Mouse (Mus musculus) embryonic stem cell, embryonic (primary cell): ENCODE measurements around the gene Gak.

ENCODE experiments used
- CTCF ChIA-PET, 4 experiments: fragments of 300-600 bp in 2 of 4; fragments of 350-600 bp in 2 of 4; sonication (Branson Sonifier 250); formaldehyde crosslinking; loops; one replicate each; lab custom pipeline; 2022; ENCODE audit warnings: inconsistent platforms in 2 of 4; lab: Charles Lee
- POLR2A ChIA-PET, 4 experiments: fragments of 300-600 bp in 2 of 4; fragments of 350-600 bp in 2 of 4; sonication (Branson Sonifier 250); formaldehyde crosslinking; loops; one replicate each; lab custom pipeline; 2022; ENCODE audit warnings: antibody characterized with exemption in 4 of 4, inconsistent platforms in 1 of 4; lab: Charles Lee

Gak gene

GRCm38 (mm10) chr5:108629634-108630483 lies at the start of gene Gak, which contains the start of gene Tmem175:
Gak (minus strand) TSS chr5:108629755.
Tmem175 (plus strand) TSS chr5:108629770.
- ChIA-PET POLR2A (interaction anchor here (0.6 to 5.4 kb wide), 61 partner anchors 8 to 1844 kb away, joined by 3 to 27 read pairs (median 4); partner anchors contain the start of genes Idua (in 4 of the 4), Pcgf3 (in 3 of the 4), Atp5k (in 2 of the 4) and Dgkq (in 2 of the 4)), CTCF (interaction anchor here in 3 of 4 experiments (1.0 to 1.8 kb wide), 12 partner anchors 21 to 203 kb away, joined by 3 to 12 read pairs (median 4); no protein-coding TSS in a partner anchor)

DNA sequence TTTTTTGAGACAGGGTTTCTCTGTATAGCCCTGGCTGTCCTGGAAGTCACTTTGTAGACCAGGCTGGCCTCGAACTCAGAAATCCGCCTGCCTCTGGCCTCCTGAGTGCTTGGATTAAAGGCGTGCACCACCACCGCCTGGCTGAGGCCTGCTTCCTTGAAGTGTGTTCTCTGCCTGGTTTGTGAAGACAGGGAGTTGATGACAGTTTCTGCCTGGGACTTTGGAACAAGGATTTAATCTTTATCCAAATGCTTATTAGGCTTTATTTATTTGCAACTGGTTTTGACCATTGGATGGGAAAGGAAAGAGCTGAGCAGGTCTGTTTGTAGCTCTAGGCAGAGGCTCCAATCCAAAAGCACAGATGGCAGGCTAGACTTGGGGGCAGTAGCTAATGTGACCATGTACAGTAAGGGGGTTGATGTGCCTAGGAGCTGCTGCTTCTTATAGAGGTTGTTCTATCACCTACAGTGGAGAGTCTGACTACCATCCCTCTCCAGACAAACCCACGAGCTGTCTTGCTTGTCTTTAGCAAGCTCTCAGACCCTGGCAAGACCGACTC lies 48.8 kb upstream of the Gak start:
- ChIA-PET POLR2A (interaction anchor here (0.5 to 4.5 kb wide), 17 partner anchors 8 to 91 kb away, joined by 3 to 37 read pairs (median 7); partner anchors contain the start of genes Dgkq (in 3 of the 4), Idua (in 2 of the 4), Gak (in 1 of the 4) and Tmem175 (in 1 of the 4)), CTCF (interaction anchor here in 2 of 4 experiments (0.9 to 6.3 kb wide), 7 partner anchors 8 to 49 kb away, joined by 3 to 57 read pairs (median 9); partner anchors contain the start of genes Dgkq (in 2 of the 2), Fgfrl1 (in 1 of the 2) and Idua (in 1 of the 2))

DNA sequence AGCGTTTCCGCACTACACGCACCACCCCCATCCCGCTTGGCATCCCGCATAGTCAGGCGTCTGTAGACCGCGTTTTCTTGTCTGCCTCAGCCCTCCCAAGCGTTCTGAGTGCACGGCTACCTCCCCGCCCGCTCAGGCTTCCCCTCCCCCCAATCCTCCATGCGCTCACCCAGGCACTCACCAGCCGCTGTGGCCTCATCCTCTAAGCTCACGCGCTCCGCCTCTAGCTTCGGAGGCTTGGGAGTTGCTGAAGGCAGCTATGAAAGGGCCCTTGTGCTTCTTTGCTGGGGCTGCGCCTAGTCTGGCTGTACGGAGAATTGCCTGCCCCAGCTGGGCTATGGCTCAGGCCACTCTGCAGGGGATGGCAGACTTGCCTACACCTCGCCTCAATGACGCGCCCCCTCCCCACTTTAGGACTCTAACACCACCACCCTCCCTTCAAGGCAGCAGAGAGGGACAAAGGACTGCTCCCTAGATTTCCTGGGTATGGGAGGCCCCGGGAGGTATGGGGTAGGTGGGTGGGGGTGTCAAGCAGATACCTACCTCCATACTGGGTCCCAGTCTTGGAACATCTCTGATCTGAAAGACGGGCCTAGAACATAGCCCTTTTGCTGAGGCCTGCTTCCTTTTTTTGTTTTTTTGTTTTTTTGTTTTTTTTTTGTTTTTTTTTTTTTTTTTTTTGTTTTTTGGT lies 48.2 kb upstream of the Gak start:
- POLR2A ChIA-PET = interaction anchor here (0.5 to 4.5 kb wide), 23 partner anchors 8 to 813 kb away, joined by 3 to 37 read pairs (median 6); partner anchors contain the start of genes Dgkq (in 3 of the 4), Idua (in 3 of the 4), Gak (in 2 of the 4) and Tmem175 (in 2 of the 4)
- CTCF ChIA-PET = interaction anchor here in 3 of 4 experiments (0.6 to 6.3 kb wide), 12 partner anchors 7 to 1942 kb away, joined by 3 to 57 read pairs (median 6); partner anchors contain the start of genes Dgkq (in 2 of the 3), Idua (in 2 of the 3) and Fgfrl1 (in 1 of the 3)

GRCm38 (mm10) chr5:108676772-108677498 lies 47.4 kb upstream of the Gak start:
- CTCF ChIA-PET = interaction anchor here in 3 of 4 experiments (0.6 to 6.3 kb wide), 14 partner anchors 6 to 1942 kb away, joined by 3 to 57 read pairs (median 6); partner anchors contain the start of genes Dgkq (in 2 of the 3), Idua (in 2 of the 3) and Fgfrl1 (in 1 of the 3)

DNA sequence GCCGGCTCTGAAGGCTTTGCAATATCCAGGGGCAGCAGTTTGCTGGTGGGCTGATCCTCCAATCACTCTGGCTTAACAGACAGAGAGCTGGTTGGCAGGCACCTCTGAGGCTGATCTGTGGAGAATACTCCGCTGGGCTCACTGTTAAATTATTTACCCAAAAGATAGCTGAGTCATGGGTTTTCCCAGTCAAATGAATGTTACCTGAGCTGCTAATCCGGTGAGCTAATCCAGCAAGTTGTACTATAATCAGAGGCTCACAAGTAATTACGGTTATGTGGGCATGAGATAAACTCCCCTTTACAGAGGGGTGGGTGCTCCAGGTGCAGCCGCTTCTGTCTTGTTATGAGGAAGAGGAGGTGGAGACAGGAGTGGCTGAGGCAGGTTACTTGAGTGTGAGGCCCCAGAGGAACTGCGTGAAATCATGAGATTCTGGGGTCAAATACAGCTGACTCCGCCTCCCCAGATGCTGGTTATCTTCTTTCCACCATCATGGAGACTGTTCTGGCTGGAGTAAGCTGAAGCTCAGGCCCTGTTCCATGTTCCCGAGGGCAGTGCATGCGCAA lies 45.8 kb upstream of the Gak start, which contains the start of gene Slc26a1:
TSS of gene Slc26a1 (minus strand) at position 319 of the 566 bp plus-strand sequence.
- CTCF ChIA-PET = interaction anchor here in 2 of 4 experiments (0.6 to 1.2 kb wide), 3 partner anchors 17 to 247 kb away, joined by 3 read pairs; partner anchors contain the start of gene Fgfrl1 (in 1 of the 2)
- POLR2A ChIA-PET = interaction anchor here in 2 of 4 experiments (0.8 to 1.7 kb wide), 6 partner anchors 8 to 47 kb away, joined by 3 to 6 read pairs (median 4); partner anchors contain the start of genes Gak (in 2 of the 2) and Tmem175 (in 2 of the 2)

More at GRCm38 (mm10) chr5:108676772-108677498, 47.4 kb upstream of the Gak start:
- POLR2A ChIA-PET = interaction anchor here (0.5 to 4.5 kb wide), 24 partner anchors 8 to 813 kb away, joined by 3 to 37 read pairs (median 5); partner anchors contain the start of genes Dgkq (in 3 of the 4), Idua (in 3 of the 4), Gak (in 2 of the 4) and Tmem175 (in 2 of the 4)

- CTCF ChIA-PET = no interaction called here
- POLR2A ChIA-PET = interaction anchor here in 2 of 4 experiments (0.9 to 1.7 kb wide), 6 partner anchors 9 to 46 kb away, joined by 3 to 6 read pairs (median 4); partner anchors contain the start of genes Gak (in 2 of the 2) and Tmem175 (in 2 of the 2)
Measured at GRCm38 (mm10) chr5:108674624-108675023, 45.1 kb upstream of the Gak start.

DNA sequence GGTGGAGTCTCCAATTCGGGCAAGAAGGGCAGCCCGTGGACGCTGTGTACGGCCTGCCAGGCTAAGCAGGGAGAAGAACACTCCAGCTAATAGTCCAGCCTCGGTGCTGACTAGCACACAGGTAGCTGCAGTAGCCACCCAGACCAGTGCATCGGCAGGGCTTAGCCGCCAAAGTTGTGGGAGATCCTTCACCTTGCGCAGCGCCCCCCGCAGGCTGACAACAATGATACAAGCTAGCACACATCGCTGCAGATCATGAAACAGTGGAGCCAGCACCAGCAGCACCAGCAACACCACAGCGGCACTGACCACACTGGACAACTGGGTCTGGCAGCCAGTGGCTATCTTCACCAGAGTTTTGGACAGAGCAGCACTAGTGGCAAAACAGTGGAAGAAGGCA lies 42.2 kb upstream of the Gak start:
- CTCF ChIA-PET = interaction anchor here (0.5 to 5.5 kb wide), 22 partner anchors 8 to 269 kb away, joined by 3 to 57 read pairs (median 4); partner anchors contain the start of genes Fgfrl1 (in 3 of the 4) and Idua (in 1 of the 4)
- POLR2A ChIA-PET = interaction anchor here in 3 of 4 experiments (0.6 to 6.0 kb wide), 10 partner anchors 11 to 301 kb away, joined by 3 to 73 read pairs (median 4); partner anchors contain the start of genes Idua (in 2 of the 3), Atp5k (in 1 of the 3) and Fgfrl1 (in 1 of the 3)

DNA sequence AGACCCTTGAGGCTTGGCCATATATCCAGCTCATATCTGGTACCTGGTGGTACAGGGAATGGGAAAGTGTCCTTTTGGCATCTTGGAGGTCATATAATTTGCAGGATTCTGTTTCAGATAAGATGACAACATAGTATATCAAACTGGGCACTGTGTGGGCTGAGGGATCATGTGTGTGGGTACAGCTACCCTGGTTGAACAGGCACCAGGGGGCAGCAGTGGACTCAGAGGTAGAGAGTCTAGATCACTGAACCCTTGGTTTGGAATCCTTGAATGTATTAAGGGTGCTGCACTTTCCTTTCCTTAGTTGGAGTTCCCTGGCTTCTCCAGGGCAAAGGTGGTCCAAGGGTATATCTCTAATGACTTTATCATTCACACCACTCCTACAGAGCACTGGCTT lies 41.2 kb upstream of the Gak start:
- ChIA-PET POLR2A (interaction anchor here (0.6 to 6.0 kb wide), 14 partner anchors 8 to 492 kb away, joined by 3 to 73 read pairs (median 12); partner anchors contain the start of genes Idua (in 3 of the 4), Fgfrl1 (in 2 of the 4), Atp5k (in 1 of the 4) and Pigg (in 1 of the 4)), CTCF (interaction anchor here (0.8 to 5.5 kb wide), 22 partner anchors 9 to 244 kb away, joined by 3 to 57 read pairs (median 4); partner anchors contain the start of genes Fgfrl1 (in 2 of the 4), Idua (in 2 of the 4), Atp5k (in 1 of the 4) and Gak (in 1 of the 4))

DNA sequence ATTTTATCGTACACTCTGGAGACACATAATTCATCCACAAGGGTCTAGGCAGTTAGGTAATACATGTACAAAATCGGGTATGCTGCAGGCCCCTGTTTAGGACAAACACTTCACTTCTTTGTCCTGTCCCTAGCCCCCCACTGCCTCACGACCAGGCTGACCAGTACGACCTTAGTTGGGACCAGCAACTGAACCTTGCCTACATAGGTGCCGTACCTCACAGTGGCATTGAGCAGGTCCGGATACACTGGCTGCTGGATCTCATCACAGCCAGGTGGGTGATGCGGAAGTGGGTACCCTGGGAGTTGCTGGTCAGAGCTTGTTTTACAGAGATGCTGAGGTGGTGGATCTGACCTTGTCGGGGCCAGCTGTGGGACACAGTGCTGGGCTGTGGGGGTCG lies 40.4 kb upstream of the Gak start:
- ChIA-PET POLR2A (interaction anchor here in 3 of 4 experiments (0.6 to 6.0 kb wide), 25 partner anchors 8 to 1259 kb away, joined by 3 to 73 read pairs (median 9); partner anchors contain the start of genes Idua (in 3 of the 3), Fgfrl1 (in 2 of the 3), Gak (in 2 of the 3) and Tmem175 (in 2 of the 3)), CTCF (interaction anchor here (0.5 to 5.5 kb wide), 21 partner anchors 9 to 1510 kb away, joined by 3 to 57 read pairs (median 4); partner anchors contain the start of genes Idua (in 2 of the 4), Atp5k (in 1 of the 4), Fgfrl1 (in 1 of the 4) and Gak (in 1 of the 4))

DNA sequence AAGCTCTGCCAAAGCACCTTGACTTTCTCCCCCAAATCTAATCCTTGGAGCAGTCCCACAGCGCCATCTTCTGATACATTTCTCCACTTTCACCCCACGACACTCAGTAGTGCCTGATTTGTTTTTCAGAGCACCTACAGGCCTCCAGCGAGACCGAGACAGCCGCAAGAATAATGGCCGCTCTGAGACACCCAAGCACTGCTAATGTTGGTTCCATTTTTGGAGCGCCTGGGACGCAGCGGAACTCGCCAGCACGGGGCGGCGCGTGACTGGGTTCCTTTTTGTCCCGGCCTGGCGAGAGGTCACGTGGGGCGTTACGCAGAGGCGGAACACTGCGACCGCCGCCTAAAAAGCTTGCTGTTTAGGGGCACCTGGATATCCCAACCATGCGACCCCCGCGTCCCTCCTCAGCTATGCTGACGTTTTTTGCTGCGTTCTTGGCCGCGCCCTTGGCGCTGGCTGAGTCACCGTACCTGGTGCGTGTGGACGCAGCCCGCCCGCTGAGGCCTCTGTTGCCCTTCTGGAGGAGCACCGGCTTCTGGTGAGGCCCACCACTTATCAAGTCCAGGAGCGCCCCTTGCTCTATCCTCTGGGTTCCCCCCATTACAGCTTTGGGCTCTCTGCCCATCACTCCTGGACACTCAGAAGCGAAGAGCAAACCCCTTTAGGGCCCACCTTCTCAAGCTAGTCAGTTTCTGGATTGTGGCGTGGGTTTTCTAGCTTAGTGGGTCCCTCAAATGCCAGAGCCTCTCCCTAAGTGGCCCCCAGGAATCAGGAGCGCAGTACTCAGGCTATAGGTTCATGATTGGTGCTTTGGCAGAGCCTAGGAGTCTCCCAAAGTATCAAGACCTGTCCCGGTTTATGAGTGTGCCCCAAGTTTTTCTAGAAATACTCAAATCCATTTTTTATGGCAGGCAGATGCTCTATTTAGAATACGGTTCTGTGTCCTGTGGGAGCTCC lies 39.7 kb upstream of the Gak start, which contains the start of gene Dgkq:
TSS of gene Dgkq (minus strand) at position 696 of the 960 bp plus-strand sequence.
- ChIA-PET CTCF (interaction anchor here (0.5 to 5.5 kb wide), 33 partner anchors 9 to 764 kb away, joined by 3 to 57 read pairs (median 4); partner anchors contain the start of genes Fgfrl1 (in 3 of the 4), Idua (in 3 of the 4), Atp5k (in 1 of the 4) and Gak (in 1 of the 4)), POLR2A (interaction anchor here in 3 of 4 experiments (0.6 to 6.0 kb wide), 45 partner anchors 8 to 1258 kb away, joined by 3 to 73 read pairs (median 4); partner anchors contain the start of genes Idua (in 3 of the 3), Fgfrl1 (in 2 of the 3), Gak (in 2 of the 3) and Pigg (in 2 of the 3))

GRCm38 (mm10) chr5:108668387-108668932 lies 38.9 kb upstream of the Gak start:
- POLR2A ChIA-PET = interaction anchor here in 3 of 4 experiments (0.8 to 6.0 kb wide), 36 partner anchors 8 to 616 kb away, joined by 3 to 73 read pairs (median 6); partner anchors contain the start of genes Idua (in 3 of the 3), Fgfrl1 (in 2 of the 3), Gak (in 2 of the 3) and Tmem175 (in 2 of the 3)
- CTCF ChIA-PET = interaction anchor here (0.7 to 5.5 kb wide), 28 partner anchors 8 to 462 kb away, joined by 3 to 57 read pairs (median 4); partner anchors contain the start of genes Fgfrl1 (in 3 of the 4), Idua (in 3 of the 4), Atp5k (in 1 of the 4) and Gak (in 1 of the 4)

DNA sequence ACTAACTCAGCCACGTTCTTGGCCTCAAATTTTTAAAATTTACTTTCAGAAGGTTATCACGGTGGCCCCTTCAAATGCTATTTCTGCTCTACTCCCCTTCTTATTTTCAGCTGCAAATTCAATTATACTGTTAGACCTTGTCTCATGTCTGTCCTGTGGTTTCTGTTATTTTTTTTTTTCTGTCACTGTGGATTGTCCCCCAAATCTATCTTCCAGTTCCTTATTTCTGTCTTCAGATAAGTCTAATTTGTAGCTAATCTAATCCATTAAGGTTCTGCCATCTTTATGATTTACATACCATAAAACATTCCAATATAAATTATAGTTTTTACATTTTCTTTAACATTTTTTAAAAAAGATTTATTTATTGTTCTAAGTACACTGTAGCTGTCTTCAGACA lies 37.8 kb upstream of the Gak start:
- ChIA-PET CTCF (interaction anchor here in 1 of 4 experiments (1.1 kb wide), 1 partner anchor 237 kb away, joined by 3 read pairs; no protein-coding TSS in a partner anchor), POLR2A (interaction anchor here in 2 of 4 experiments (0.7 to 6.0 kb wide), 8 partner anchors 8 to 546 kb away, joined by 3 to 73 read pairs (median 12); partner anchors contain the start of genes Gak (in 2 of the 2), Tmem175 (in 2 of the 2) and Idua (in 1 of the 2))

DNA sequence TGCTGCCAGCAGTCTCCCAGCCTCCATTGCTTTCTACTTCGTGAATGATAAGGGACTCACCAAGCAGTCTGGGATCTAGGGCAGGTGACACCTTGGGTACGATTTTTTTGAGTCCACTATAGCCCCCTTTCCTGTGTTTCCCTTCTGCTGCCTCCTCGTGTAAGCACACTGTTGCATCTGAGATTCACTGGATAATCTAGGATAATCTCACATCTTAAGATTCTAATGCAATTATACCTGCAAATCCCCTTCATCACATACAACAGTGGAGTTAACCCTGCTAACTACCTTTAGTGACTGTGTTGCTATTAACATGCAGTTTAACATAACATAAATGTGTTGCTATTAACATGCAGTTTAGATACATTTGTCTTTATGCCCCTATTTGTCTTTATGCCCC lies 35.5 kb upstream of the Gak start:
- ChIA-PET CTCF (interaction anchor here in 1 of 4 experiments (0.6 to 0.8 kb wide), 2 partner anchors 13 to 17 kb away, joined by 3 read pairs; no protein-coding TSS in a partner anchor), POLR2A (interaction anchor here in 2 of 4 experiments (0.9 to 1.7 kb wide), 3 partner anchors 16 to 38 kb away, joined by 3 to 5 read pairs (median 5); partner anchors contain the start of genes Gak (in 1 of the 2) and Tmem175 (in 1 of the 2))
